Mouse (Mus musculus) inflammation-experienced regulatory T-cells (primary cell): ENCODE data around the gene Cse1l. TPM values are rescaled to one million over a fixed set of nuclear protein-coding genes. Genes with fewer than 3 reads are reported as not detected.

Experiments
- polyA plus RNA-seq, 2 experiments: library from polyadenylated mRNA; unstranded; fragments of 100-300 nt; shearing (Covaris generic); gene quantifications; one replicate each; pipeline ENCODE4 v1.2.1; 2017

Gene Cse1l
- 10 to 100 TPM; 57.2 to 80.2 TPM for polyA plus RNA-seq

GRCm38 (mm10) chr2:166905711-166906522, at the start of gene Cse1l:
Cse1l (plus strand) TSS chr2:166906040.

Other genes with a start within 250 kb of the Cse1l start
- 100 to 1,000 TPM; 112 to 176 TPM for gene Prex1, start 192.2 kb upstream of the Cse1l start, polyA plus RNA-seq
- gene Trp53rkb, start 113.5 kb upstream of the Cse1l start, polyA plus RNA-seq: 10 to 100 TPM in 1 of 2 experiments, 1 to 10 TPM in 1; 6.3 to 15.7 TPM
- 10 to 100 TPM; 16.0 to 17.9 TPM for gene Arfgef2, start 100.5 kb upstream of the Cse1l start, polyA plus RNA-seq
- 10 to 100 TPM; 77.8 to 82.5 TPM for gene Stau1, start 90.3 kb downstream of the Cse1l start, polyA plus RNA-seq
- gene Ddx27, start 109.2 kb downstream of the Cse1l start, polyA plus RNA-seq: 10 to 100 TPM; 82.9 to 92.2 TPM
- gene Znfx1, start 157.0 kb downstream of the Cse1l start, polyA plus RNA-seq: 10 to 100 TPM; 44.4 to 49.7 TPM